Mouse (Mus musculus) v-Abl transformed pro-B cells (cell line): ENCODE data around the gene Aplp2.

Experiments used
- in situ Hi-C, 2 experiments: fragments of 400-800 bp; cut with MboI; formaldehyde crosslinking; loops; one replicate each; pipeline ENCODE4 v1.15.1; 2025; ENCODE audit not compliant: unreplicated experiment in 2 of 2

Aplp2 gene

DNA sequence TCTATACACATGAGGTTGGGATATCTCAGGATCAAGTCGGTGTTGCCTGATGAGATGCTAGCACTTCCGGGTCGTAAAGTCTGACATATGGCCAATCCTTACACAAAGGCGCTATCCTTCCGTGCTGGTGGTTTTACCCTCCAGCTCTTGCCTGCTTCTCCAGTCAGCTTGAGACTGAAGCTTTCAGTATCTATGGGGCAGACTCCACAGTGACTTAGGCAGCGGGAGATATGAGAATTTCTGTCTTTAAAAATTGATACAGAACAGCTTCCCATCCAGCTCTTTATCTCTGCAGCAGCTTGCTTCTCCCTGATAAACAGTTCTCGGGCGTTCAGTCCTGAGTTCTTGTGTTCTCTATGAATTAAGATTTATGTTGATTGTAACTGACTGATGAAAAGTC, 14.9 kb upstream of the Aplp2 start:
- in situ Hi-C loops, result no loop called here

DNA sequence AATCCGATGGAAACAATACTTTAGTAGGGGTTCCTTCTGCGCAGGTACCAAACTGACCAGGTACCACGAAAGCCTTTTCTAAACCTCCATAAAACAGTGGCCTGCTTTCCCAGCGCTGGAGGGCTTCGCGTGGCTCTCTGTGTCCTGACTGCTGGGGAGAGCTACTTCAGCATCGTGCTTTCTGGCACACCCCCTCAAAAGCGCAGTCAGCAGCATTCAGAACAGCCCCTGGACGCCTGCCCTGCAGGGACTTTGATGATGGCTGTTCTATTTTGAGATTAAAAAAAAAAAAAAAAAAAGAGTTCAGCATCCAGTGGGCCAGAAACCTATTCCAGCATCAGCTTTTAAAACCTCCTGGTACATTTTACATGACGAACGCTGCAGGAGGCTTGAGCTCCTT, 14.2 kb upstream of the Aplp2 start:
- in situ Hi-C loops, result no loop called here

DNA sequence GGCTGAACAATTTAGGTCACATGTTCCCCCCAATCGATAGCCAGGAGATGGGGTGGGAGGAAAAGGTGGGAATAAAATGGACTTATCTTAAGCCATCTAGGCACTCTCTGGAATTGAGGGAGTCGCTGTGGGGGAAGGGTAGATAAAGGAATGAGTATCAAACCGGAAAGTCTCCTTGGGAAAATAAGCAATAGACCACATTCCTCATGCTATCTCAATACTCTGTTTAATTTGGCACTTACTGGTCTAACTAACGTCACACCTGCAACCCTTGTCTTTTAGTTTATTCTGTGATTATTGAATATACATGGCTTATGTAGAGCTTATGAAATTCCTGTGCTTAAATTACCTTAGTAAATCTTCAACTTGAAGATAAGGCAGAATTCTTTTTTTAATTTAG, 11.9 kb upstream of the Aplp2 start:
- in situ Hi-C loops, result no loop called here

DNA sequence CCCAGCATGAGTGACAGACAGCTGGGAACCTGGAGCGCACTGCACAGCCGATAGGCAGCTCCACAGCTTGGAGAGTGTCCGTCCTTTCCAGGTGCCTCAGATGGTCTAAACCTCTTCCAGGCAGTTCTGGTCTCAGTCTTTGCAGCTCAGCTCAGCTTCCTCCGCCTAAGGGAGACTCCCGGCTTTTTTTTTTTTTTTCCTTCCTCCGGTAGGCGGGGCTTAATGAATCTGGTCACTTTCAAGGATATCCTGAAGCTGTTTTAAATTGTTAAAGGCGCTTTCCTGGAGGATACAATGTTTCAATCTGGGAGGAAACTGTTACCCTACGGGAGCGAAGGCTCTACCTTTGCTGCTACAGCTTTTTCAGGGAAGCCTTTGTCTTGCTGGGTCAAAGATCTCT, 9.6 kb upstream of the Aplp2 start:
- in situ Hi-C loops, result no loop called here

DNA sequence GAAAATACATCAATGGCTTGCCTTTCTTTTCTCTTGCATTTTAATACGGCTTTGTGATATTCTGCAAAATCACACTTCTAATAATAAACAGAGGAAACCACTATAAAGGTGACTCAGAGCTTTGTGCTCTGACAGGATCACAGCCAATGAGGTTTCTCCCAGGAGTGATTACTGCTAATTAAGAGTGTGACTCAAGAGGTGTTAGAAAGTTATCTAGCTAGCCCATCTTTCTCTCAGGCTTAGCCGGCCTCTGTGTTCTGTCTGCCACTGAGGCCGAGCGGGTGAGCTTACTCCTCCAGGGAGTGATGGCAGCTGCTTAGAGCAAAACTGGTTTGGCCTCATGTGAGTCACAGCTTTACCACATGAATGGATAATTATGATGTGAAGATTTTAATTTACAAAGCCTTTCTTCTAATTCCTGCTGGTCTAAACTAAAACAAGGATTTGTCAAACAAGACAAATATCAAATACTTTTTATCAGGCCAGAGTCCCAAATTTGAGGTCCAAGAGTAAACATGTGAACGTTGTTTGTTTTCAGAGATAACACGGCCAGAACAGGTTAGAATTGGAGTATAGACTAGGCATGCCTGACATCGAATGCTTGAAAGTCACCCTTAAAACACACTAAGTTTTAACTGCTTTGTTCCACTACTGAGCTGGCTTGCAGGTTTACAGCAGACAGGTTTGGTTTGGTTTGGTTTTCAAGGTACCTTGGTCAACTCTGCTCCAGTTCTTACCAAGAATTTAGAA, 6.2 kb upstream of the Aplp2 start:
- in situ Hi-C loops, result no loop called here

DNA sequence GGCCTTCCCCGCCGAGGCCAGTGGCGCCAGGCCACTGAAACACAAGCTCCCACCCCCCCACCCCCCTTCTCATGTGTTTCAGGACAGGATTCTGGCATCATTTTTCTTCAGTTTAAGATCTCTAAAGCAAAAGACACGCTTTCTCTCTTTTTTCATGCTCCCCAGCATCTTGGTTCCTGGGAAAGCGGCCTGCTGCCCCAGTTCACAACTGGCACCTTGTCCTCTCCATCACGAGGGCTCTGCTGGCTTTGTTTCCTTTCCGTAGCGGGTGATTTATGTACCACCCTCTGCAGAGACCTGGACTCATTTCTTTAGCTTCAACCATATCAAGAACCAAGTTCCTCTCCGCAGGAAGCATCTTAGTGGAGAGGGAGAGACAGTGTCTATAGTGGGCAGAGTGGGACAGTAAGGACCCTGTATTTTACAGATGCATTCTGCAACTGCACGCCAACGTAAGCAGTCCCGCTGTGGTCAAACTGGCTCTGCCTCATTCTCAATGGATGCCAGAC, 939 bp upstream of the Aplp2 start:
- in situ Hi-C loops, result no loop called here

DNA sequence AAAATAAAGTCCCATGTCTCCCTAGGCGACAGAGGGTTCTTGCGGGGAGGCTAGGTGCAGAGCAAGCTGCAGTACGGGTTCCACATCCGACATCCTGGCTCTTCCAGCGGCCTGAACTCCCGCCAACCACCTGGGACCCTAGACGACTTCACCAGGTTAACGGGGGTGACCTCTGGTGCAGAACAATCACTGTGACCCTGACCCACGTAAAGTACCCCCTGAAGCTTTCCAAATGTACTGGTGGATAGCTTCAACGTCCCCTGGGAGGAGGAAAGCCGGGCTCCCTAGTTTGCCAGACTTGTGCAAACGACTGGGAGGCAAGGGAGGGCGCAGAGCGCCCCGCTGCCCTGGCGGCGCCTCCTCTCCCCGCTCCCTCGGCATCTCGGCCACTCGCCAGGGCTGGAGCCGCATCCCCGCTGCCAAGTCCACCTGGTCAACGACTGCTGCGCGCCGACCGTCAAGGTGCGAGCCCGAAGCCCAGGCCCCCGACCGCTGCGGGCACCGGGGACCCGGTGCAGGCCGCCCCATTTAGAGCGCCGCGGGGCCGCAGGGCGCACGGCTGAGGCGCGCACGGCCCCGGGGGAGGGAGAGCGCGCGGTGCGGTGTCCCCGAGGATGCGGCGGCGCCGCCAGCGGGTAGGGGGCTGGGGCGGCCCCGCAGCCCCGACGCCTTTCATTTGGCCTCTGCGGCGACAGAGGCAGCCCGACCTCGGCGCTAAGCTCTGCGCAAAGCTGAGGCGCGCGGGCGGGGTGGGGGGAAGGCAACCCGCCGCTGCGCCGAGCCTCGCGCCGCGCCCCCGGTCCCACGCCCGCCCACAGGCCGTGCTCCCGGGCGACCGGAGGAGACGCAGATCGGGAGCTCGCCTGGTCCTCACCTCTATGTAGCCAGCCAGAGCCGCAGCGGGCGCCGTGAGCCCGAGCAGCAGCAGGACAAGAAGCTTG, 596 bp downstream of the Aplp2 start:
- in situ Hi-C loops, result no loop called here

DNA sequence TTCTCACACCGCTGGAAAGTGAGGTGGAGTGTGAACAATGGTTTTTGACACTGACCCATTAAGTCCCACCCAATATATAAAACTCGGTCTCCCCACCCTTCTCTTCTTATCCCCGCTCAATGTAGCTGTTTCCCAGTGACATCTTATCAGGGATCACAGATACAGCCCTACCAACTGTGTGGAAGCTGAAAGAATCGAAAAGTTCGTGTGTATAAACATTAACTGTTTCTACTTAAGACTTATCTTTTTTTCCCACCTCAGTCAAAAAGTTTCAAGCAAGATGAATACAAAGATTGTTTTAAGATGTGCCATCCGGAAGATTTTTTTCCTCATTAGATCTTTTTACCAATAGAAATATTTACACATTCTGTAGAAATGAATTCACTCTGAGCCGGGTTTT, 1.5 kb downstream of the Aplp2 start:
- in situ Hi-C loops, result no loop called here

DNA sequence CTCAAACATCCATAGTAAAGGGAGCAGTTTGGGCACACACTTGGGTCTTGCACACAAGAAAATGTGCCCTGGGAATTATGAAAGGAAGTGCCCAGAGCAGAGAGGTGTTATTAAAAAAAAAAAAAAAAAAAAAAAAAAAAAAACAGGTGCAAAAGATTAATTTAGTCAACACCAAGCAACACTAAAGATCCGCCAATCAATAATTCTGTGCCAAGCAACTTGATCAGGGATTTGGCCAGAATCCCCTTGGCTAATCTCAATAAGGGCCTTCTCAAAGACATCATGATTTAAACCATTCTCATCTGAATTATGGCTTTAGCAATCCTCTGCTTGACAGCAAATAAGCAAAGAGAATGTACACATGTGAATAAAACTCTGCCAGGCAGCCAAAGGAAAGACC, 2.1 kb downstream of the Aplp2 start:
- in situ Hi-C loops, result no loop called here

DNA sequence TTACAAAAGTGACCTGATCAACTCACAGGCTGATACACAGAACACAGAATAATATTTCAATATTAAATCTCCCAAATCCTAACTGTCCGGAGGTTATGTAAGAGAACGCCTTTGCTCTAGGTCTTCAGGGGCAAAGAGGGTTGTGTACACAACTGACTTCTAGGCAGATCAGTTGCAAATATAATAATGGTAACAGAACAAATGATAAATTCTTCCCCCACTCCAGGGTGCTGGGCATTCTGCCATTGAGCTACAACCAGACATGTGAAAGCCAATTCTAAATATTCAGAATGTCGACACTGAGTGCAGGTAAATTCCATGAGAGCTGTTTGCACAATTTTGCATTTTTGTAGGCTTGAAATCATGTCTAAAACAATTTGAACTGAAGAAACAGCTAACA, 3.9 kb downstream of the Aplp2 start:
- in situ Hi-C loops, result no loop called here

DNA sequence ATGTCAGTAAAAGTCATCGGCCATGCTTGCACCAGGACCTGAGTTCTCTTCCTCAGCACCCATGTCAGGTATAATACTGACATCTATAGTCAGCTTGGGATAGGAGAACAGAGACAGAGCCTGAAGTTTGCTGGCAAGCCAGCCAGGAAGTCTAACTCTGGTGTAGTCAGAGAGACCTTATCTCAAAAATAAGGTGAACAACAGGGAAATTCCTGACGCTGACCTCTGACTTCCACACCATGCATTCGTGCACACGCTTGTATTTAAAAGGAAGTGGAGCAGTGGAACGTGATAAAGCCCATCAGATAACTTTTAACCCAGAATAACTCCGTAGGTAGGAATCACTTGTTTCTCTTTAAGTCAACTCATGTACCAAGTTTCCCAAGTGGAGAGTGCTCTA, 6.9 kb downstream of the Aplp2 start:
- in situ Hi-C loops, result no loop called here

DNA sequence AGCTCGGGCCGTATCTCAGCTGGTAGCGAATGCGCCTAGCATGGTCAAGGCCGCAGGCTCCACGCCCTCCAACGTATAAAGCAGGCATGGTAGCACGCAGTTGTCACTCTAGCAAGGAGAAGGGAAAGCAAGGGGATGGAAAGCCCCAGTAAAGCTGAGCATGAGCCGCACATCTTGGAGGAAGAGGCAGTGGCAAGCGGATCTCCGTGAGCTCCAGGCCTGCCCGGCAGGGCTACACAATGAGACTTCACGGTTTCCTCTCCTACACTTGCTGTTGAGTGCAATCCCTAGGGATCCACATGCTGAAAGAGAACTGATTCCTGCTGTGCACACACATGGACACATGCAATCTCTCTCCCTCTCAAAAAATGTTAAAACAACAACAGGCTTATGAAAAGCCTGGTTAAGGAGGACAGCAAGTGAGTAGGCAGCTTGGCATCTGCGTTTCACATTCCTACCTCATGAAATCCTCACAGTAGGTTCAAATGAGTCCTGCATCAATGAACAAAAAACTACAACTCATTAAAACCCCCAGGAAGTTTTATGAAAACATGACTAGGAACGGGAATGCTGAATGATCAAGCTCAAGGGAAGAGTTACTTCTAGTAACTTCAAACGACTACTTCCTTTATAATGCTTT, 7.9 kb downstream of the Aplp2 start:
- in situ Hi-C loops, result no loop called here

DNA sequence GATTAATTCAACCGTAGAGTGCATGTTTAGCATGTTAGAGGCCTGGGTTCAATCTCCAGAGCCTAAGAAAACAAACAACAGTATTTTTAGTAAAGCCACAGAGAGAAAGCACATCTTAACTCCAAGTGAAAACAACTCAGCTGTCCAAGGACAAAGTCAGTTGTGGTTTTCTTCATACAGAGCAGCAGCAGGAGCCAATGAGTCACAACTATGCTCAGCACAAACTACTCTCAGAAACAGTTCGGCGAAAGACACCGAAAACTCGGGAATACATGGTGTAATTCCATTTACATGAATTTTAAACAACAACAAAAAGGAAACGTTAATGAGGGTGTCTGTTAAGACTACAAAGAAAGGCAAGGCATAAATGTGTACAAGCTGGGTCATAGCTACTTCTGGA, 8.5 kb downstream of the Aplp2 start:
- in situ Hi-C loops, result no loop called here

DNA sequence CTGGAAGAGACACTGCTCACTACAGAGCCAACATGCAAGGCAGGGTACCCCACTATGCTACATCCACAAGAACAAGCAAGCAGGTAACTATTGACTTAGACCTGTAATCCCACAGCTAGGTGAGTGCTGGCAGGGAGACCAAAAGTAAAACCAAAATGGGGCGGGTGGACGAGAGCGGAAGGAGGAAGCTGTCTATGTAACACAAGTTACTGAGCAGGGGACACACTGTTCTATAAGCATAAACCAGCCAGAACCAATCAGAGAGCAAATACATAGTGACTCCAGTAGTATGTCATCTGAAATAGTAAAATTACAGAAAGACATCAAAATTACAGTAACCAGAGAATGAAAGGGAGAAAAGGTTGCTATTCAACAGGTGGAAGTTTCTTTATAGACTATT, 13.0 kb downstream of the Aplp2 start:
- in situ Hi-C loops, result no loop called here

DNA sequence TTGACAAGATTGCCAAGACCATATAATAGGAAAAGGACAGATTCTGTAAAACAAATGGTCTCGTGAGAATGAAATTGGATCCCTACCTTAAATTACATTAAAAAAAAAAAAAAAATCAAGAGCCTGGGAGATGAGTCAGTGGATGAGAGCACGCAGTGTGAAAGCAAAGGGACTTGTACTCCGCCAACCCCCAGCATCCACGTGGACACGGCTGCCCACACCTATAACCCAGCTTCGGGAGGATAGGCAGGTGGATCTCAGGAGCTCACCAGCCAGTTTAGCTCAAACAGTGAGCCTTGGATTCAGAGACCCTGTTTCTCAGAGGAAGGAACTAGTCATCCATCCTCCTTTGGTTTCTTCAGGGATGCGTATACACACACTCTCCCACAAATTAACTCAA, 13.8 kb downstream of the Aplp2 start:
- in situ Hi-C loops, result no loop called here

DNA sequence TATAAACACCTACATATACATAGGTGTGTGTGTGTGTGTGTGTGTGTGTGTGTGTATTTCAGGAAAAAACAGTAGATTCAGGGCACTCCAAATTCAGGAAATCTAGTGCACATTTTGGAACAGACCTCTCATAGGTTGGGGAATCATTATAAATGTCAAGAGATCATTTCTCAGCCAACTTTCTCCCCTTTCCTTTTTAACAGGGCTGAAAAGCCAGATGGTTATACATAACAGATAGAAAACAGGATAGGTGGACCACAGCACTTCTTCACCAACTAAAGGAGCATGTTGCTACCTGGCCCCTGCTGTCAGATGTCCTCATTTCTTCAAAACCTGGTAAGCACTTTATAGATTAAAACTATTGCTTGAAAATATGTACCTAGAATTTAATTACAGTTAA, 14.9 kb downstream of the Aplp2 start:
- in situ Hi-C loops, result no loop called here

DNA sequence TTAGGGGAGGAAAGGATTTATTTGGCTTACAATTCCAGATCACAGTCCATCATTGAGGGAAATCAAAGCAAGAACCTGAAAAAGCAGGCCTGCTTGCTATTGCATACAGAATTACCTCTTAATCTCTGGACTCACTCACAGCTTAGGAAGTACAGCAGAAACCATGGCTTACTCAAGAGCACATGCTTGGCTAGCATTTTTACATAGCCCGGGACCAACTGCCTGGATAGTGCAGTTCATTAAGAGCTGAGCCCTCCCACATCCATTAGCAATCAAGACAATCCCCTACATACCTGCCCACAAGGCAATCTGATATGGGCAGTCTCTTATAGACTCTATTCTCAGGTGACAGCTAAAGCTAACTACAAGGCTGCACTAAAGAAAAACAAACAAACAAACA, 16.0 kb downstream of the Aplp2 start:
- in situ Hi-C loops, result no loop called here

DNA sequence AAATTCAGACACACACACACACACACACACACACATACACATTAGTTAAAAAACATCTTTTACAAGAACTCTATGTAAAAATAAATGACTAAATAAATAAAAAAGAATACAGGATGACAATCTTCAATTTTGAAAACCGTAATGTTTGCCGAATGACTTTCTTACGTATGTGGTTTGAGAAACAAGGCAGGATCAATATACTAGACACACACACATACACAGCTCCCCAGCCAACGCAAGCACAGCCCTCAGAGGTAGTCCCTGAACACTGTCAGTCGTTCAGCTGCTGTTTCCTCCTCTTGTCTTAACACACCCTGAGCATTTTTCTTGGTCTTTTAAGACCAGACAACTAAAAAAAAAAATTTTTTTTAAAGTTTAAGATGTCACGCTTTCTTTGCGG, 19.2 kb downstream of the Aplp2 start:
- in situ Hi-C loops, result no loop called here

DNA sequence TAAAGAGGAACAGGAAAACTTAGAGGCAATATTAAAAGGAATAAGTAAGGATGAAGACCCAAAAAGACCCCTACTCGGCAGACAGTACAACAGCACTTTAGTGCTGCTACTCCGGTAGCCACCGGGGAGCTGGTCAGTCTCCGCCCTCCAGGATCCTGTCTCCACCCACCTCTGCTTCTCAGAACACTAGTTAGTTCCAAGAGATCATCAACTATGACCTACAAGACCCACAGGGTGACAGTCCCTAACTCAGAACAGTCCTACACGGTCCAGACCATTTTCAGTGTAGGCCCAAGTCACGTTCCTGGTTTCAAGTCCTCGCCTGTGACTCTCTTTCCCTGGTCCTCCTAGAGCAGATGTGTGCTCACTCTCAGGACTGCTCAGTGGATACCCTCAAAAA, 20.1 kb downstream of the Aplp2 start:
- in situ Hi-C loops, result no loop called here

DNA sequence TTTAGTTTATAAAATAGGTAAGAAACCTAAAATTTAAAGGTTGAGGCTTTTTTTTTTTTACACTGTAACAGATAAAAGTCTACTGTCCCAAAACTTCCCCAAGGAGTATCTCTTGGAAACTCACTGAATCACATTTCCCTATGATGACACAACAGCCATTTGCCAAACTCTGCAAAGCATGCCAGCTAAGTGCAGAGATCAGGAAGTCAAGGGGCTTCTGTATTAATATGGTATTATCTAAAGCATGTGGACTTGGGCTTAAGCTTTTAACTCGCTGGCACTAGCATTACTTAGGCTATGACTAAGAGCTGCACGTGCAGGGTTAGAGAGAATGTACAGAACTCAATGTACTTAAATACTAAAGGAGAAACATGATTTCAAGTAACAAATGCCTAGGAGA, 22.4 kb downstream of the Aplp2 start:
- in situ Hi-C loops, result no loop called here

DNA sequence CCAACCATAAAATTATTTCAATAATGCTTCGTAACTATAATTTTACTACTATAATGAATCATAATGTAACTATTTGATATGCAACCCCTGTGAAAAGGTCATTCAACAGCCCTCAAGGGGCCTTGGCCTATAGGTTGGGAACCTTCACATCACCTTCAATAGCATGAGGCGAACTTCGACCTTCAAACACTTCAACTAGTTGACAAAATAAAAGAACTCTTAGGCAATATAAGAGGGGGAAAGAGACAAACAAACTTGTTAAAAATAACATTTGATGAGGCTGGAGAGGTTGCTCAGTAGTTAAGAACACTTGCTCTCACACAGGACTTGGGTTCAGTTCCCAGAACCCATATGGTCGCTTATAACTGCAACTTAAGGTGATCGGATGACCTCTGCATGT, 27.2 kb downstream of the Aplp2 start:
- in situ Hi-C loops, result no loop called here
